Mouse (Mus musculus) brain, embryonic 14.5 days (tissue): ENCODE results near the gene Itga9.

Source experiments
- CTCF ChIP-seq: fragments of 200-500 bp; IDR thresholded peaks from 2 replicates; pipeline ENCODE4 v1.5.1; 2012; ENCODE audit warnings: inconsistent platforms, mild to moderate bottlenecking, moderate library complexity, borderline replicate concordance; ENCODE audit not compliant: insufficient read depth, insufficient read length; ENCODE audit errors: extremely low read depth
- POLR2A ChIP-seq: fragments of 200-500 bp; IDR thresholded peaks from 2 replicates; pipeline ENCODE4 v1.6.1; 2012; ENCODE audit warnings: mild to moderate bottlenecking, inconsistent platforms, borderline replicate concordance; ENCODE audit not compliant: poor library complexity, insufficient read depth, insufficient read length, severe bottlenecking; ENCODE audit errors: extremely low read depth

DNA sequence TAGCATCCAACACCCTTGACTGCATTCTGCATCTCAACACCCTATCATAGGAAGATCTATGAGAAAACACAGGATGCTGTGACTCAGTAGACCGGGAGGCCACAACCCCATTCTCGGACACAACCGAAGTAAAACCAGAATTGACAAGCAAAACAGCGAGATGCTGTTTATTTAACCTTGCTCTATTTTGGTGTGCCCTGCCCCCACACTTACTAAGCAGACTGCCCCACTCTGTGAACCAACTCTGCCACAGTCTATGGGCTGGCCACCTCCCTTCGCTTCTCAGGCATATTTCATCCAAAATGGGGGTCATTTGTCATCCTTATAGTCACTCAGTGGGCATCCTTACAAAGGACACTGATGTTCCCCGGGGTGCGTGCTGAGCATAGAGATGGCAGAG lies 160.5 kb downstream of the Itga9 start:
- TF ChIP-seq CTCF (no peak), POLR2A (no peak)
